Mouse (Mus musculus) testis, adult 2 months (tissue): ENCODE results near the gene Pkn3.
A peak's percentile ranks its signal among the peaks of the same experiment; 100 is the strongest.

Experiments used
- CTCF ChIP-seq: fragments of 200-500 bp; IDR thresholded peaks from 2 replicates; pipeline ENCODE4 v1.5.1; 2012; ENCODE audit warnings: low read depth, mild to moderate bottlenecking, inconsistent platforms, low read length, moderate library complexity; ENCODE audit not compliant: control insufficient read depth, insufficient read depth, insufficient replicate concordance
- POLR2A ChIP-seq: fragments of 200-500 bp; IDR thresholded peaks from 2 replicates; pipeline ENCODE4 v1.6.1; 2012; ENCODE audit warnings: low read depth, mild to moderate bottlenecking, inconsistent platforms, low read length, moderate library complexity; ENCODE audit not compliant: control insufficient read depth

GRCm38 (mm10) chr2:30047127-30047526 is 30.4 kb upstream of the Pkn3 start:
- peak; percentile 11; the same call in 1 of the 2 replicates for TF ChIP-seq POLR2A
- TF ChIP-seq CTCF: no peak
